ENCODE assay signal across 8 mouse cellular contexts in the genomic region with DNA sequence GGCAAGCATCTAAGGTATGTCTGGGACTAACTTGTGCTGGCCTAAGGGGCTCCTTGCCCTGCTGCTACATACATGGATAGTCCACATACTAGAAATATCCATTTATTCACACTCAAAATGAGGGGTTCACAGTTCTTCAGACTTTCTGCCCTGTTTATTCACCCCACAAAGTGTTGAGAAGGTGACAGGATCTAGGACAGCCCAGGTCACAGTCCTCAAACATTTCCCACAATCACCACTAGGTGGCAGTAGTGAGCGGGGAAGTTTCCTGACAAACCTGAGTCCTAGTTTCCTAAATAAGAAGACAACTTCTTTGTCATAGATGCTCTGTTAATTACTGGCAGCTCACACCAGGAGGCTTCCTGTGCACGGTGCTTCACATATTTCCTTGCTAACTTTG. TPM values are rescaled to one million over a fixed set of nuclear protein-coding genes. Genes with fewer than 3 reads are reported as not detected.
A peak's percentile ranks its signal among the peaks of the same experiment; 100 is the strongest.
DNase-seq lines count a peak whose midpoint lies in the region; ATAC-seq lines count a peak whose summit lies in the region.

No protein-coding gene starts in this region.

- DNase-seq in cerebellum, adult 9-11 months = no peak
- peak; percentile 55 for DNase-seq in MN1 (ENCODE audit: low spot score)
- peak; percentile 46 to 58 for DNase-seq in cerebellum, postnatal 36 days
- DNase-seq in gastrocnemius, postnatal 14 days = peak; percentile 59
- DNase-seq in layer of hippocampus, adult 9-10 months (ENCODE audit: low spot score) = peak; percentile 16
- DNase-seq in right cerebral cortex, postnatal 25 days = peak; percentile 25

- ATAC-seq in cerebellum, adult (ENCODE audit: insufficient number of reproducible peaks, low FRiP score, low TSS enrichment) = peak; percentile 37; the same call in 1 of the 2 replicates
- peak; percentile 43; the same call in 1 of the 2 replicates for ATAC-seq in megakaryocyte, adult 5-6 weeks (ENCODE audit: poor library complexity, severe bottlenecking)

- intact Hi-C loops in gastrocnemius, postnatal 14 days (cut with DNase I; ENCODE audit: low total_unique reads) = no loop called here

RNA-seq across cellular contexts. Expression of a gene that starts 15.9 kb away (rescaled TPM):
- total RNA-seq in gastrocnemius, postnatal 14 days (2021) = 1 to 10 TPM; 1.6 to 2.2 TPM
- not detected in 2 replicates for total RNA-seq in megakaryocyte, adult 5-6 weeks (2015)
- total RNA-seq in megakaryocyte, adult 5-6 weeks (2017) = 0.07 TPM in 1 of 2 replicates, not detected in the other
